Mouse (Mus musculus): ENCODE measurements around the gene Slc5a10.

Slc5a10 gene

GRCm38 (mm10) chr11:61702494-61702893 is 18.1 kb downstream of the Slc5a10 start:
- DNase-seq (ENCODE audit: low spot score): no peak

- DNase-seq (ENCODE audit: low spot score): no peak
These were observed 18.9 kb downstream of the Slc5a10 start for GRCm38 (mm10) chr11:61701696-61702095.

- peak; percentile 42 for DNase-seq (ENCODE audit: low spot score)
These were observed 20.7 kb downstream of the Slc5a10 start for GRCm38 (mm10) chr11:61699933-61700332.

GRCm38 (mm10) chr11:61699460-61699859 is 21.2 kb downstream of the Slc5a10 start:
- DNase-seq (ENCODE audit: low spot score): no peak

GRCm38 (mm10) chr11:61698852-61699251 is 21.8 kb downstream of the Slc5a10 start:
- DNase-seq (ENCODE audit: low spot score): no peak

GRCm38 (mm10) chr11:61692996-61693395 is 27.6 kb downstream of the Slc5a10 start:
- DNase-seq (ENCODE audit: low spot score): no peak

- DNase-seq (ENCODE audit: low spot score): no peak
These were observed 33.0 kb downstream of the Slc5a10 start for GRCm38 (mm10) chr11:61687595-61687994.

GRCm38 (mm10) chr11:61686906-61687453 is 33.6 kb downstream of the Slc5a10 start:
- no peak for DNase-seq (ENCODE audit: low spot score)

- DNase-seq (ENCODE audit: low spot score): no peak
These were observed 34.5 kb downstream of the Slc5a10 start for GRCm38 (mm10) chr11:61686141-61686540.

GRCm38 (mm10) chr11:61685119-61685725 is 35.4 kb downstream of the Slc5a10 start:
- DNase-seq (ENCODE audit: low spot score): peak; percentile 14

- DNase-seq (ENCODE audit: low spot score): peak; percentile 68
These were observed 36.5 kb downstream of the Slc5a10 start, which contains the start of gene Fam83g for GRCm38 (mm10) chr11:61683907-61684731. Gene Fam83g, plus strand, starts transcription at chr11:61684091.

- no peak for DNase-seq (ENCODE audit: low spot score)
These were observed 41.3 kb downstream of the Slc5a10 start for GRCm38 (mm10) chr11:61679091-61679866.

GRCm38 (mm10) chr11:61677709-61678108 is 42.9 kb downstream of the Slc5a10 start:
- DNase-seq (ENCODE audit: low spot score): no peak

- no peak for DNase-seq (ENCODE audit: low spot score)
These were observed 44.3 kb downstream of the Slc5a10 start for GRCm38 (mm10) chr11:61676216-61676854.

GRCm38 (mm10) chr11:61675332-61675731 is 45.3 kb downstream of the Slc5a10 start:
- DNase-seq (ENCODE audit: low spot score): no peak

GRCm38 (mm10) chr11:61674839-61675159 is 45.8 kb downstream of the Slc5a10 start:
- DNase-seq (ENCODE audit: low spot score): no peak

- DNase-seq (ENCODE audit: low spot score): no peak
These were observed 46.3 kb downstream of the Slc5a10 start for GRCm38 (mm10) chr11:61674151-61674838.

GRCm38 (mm10) chr11:61673686-61674085 is 46.9 kb downstream of the Slc5a10 start:
- DNase-seq (ENCODE audit: low spot score): no peak

- DNase-seq (ENCODE audit: low spot score): no peak
These were observed 48.7 kb downstream of the Slc5a10 start for GRCm38 (mm10) chr11:61671781-61672383.

- DNase-seq (ENCODE audit: low spot score): no peak
These were observed 50.8 kb downstream of the Slc5a10 start for GRCm38 (mm10) chr11:61669492-61670490.

Measured in lung, postnatal 25 days (tissue).